Mouse (Mus musculus) heart, embryonic 14.5 days (tissue): Measurements from ENCODE around the gene A3galt2. TPM values are rescaled to one million over a fixed set of nuclear protein-coding genes. Genes with fewer than 3 reads are reported as not detected.

Experiments used
- ATAC-seq: fragments of 200-750 bp; cut with Nextera tagmentation; 2 replicates; pipeline ENCODE4 v1.8.0; 2017; ENCODE audit warnings: low read depth, moderate TSS enrichment; ENCODE audit not compliant: insufficient number of reproducible peaks, insufficient read depth, low FRiP score
- H3K27ac ChIP-seq, 2 experiments: fragments of 200-500 bp in 1 of 2; fragments of 300-500 bp in 1 of 2; sonication (generic) in 1 of 2; replicated peaks in 1 of 2; 2 replicates each; pipeline ENCODE4 v1.5.1; 2012 to 2014; ENCODE audit warnings: low read depth in 2 of 2, low read length in 2 of 2, control low read depth in 1 of 2, mild to moderate bottlenecking in 1 of 2, mixed read lengths in 1 of 2; ENCODE audit not compliant: control insufficient read depth in 1 of 2, insufficient read depth in 1 of 2
- H3K27me3 ChIP-seq: fragments of 300-500 bp; sonication (generic); 2 replicates; pipeline ENCODE4 v1.6.1; 2014; ENCODE audit warnings: mild to moderate bottlenecking, low read length, control low read depth; ENCODE audit not compliant: control insufficient read depth, insufficient read depth
- H3K36me3 ChIP-seq: fragments of 300-500 bp; sonication (generic); 2 replicates; pipeline ENCODE4 v1.6.1; 2014; ENCODE audit warnings: mild to moderate bottlenecking, control low read depth, low read length, mixed read lengths; ENCODE audit not compliant: control insufficient read depth, insufficient read depth
- H3K4me1 ChIP-seq, 2 experiments: fragments of 200-500 bp in 1 of 2; fragments of 300-500 bp in 1 of 2; sonication (generic) in 1 of 2; 2 replicates each; pipeline ENCODE4 v1.6.1; 2012 to 2014; ENCODE audit warnings: low read length in 2 of 2, control low read depth in 1 of 2, mixed read lengths in 1 of 2; ENCODE audit not compliant: control insufficient read depth in 2 of 2, insufficient read depth in 2 of 2
- H3K4me2 ChIP-seq: fragments of 300-500 bp; sonication (generic); 2 replicates; pipeline ENCODE4 v1.6.1; 2014; ENCODE audit warnings: mild to moderate bottlenecking, low read length
- H3K4me3 ChIP-seq, 2 experiments: fragments of 200-500 bp in 1 of 2; fragments of 300-500 bp in 1 of 2; sonication (generic) in 1 of 2; 2 replicates each; pipeline ENCODE4 v1.5.1; 2012 to 2014; ENCODE audit warnings: low read length in 2 of 2, mild to moderate bottlenecking in 2 of 2, control low read depth in 1 of 2, low read depth in 1 of 2, moderate library complexity in 1 of 2; ENCODE audit not compliant: control insufficient read depth in 1 of 2, insufficient read depth in 1 of 2
- H3K9ac ChIP-seq: fragments of 300-500 bp; sonication (generic); 2 replicates; pipeline ENCODE4 v1.6.1; 2014; ENCODE audit warnings: mild to moderate bottlenecking, low read length
- H3K9me3 ChIP-seq: fragments of 300-500 bp; sonication (generic); 2 replicates; pipeline ENCODE4 v1.6.1; 2016; ENCODE audit warnings: low read length, control low read depth; ENCODE audit not compliant: control insufficient read depth
- WGBS: fragments of 180-500 bp; shearing (Covaris S2); extraction: QIAGEN DNeasy Blood & Tissue Kit; methylation state at CpG from one replicate; pipeline ENCODE4 v1.1.7; 2014; 5-methylcytosine and 5-hydroxymethylcytosine counted together
- polyA plus RNA-seq: library from polyadenylated mRNA; unstranded; fragments of >200 nt; fragmentation: Nextera tagmentation; extraction: Ambion mirVana; gene quantifications from 2 replicates; pipeline ENCODE4 v1.2.1, GENCODE M21; 2014

A3galt2 gene
- polyA plus RNA-seq, 1 experiment from 2014 or later = 0.12 TPM

DNA sequence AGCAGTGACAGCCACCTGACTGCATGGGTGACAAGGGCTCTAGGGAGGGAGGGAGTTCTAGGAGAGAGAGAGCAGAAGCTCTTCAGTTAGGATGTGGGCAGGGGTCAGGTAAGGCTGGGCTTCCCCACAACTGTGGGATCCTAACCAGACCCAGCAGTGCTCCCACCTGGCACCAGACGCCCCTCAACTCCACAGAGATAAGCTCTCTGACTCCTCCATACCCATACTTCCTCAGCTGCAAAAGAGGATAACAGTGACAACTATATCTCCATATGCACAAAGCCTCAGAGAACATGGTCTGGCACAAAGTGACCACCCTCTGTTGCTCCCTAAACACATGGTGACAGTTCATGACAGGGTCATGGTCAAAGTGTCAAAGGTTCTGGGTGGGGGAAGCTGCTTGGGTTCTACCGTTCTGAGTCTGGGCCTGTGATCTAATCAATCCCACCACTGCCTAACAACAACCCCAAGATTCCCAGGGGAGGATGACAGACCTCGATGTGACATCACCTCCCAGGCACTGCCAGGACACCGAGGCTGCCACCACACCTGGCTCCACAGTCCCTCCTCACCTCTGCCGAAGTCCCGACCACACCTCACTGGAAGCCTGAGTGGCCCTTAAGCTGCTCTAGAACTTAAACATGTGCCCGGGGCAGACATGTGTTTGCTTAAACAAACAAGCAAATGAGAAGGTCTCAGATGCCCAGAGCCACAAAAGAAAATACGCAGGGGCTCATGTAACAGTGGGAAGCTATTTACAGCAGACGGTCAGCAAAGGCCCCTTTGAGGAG, 46.7 kb downstream of the A3galt2 start:
- H3K27me3 ChIP-seq = no peaks in the 10 kb centered on the region
- no peak for ATAC-seq
- H3K4me1 ChIP-seq = peaks cover 26 to 45% of the 10 kb centered on the region in 2 experiments
- no peak overlapping the region for H3K27ac ChIP-seq
- WGBS = 42% methylated on average over 9 of the region's 9 CpGs
- H3K4me2 ChIP-seq = no peak overlapping the region
- no peak overlapping the region for H3K4me3 ChIP-seq
- H3K9me3 ChIP-seq = no peaks in the 10 kb centered on the region
- H3K9ac ChIP-seq = peak overlapping the region; percentile 2; the same call in 1 of the 2 replicates
- 0 out of 2 replicates have a peak, but pooled peaks cover 3% of the 10 kb centered on the region for H3K36me3 ChIP-seq

DNA sequence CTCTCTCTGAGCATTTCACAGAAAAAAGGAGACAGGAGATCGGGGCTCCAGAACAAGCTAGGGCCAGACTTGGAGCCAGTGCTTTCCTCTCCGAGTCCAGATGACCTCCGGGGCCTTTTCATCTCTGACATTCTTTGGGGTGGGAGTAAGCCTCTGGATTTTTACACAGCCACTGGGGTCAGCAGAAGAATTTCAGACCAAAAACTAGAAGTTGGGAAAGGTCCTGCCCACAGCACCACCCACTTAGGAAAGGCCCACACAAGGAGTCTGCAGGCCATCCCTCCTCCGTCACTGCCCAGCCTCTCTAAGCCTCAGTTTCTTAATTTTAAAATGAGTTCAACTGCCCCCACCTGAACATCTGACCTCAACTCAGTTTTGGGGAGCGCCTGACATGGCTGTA, 48.4 kb downstream of the A3galt2 start:
- H3K27ac ChIP-seq = no peak overlapping the region; a peak in 1 of 4 replicates
- no peaks in the 10 kb centered on the region for H3K9me3 ChIP-seq
- H3K36me3 ChIP-seq = 0 out of 2 replicates have a peak, but pooled peaks cover 3% of the 10 kb centered on the region
- peak overlapping the region; percentile 97 for H3K4me2 ChIP-seq
- 42% methylated on average over 5 of the region's 5 CpGs for WGBS
- peak overlapping the region in 1 of 2 experiments; percentile 81; a peak in 2 of 4 replicates for H3K4me3 ChIP-seq
- ATAC-seq = no peak
- peaks cover 22 to 41% of the 10 kb centered on the region in 2 experiments for H3K4me1 ChIP-seq
- peak overlapping the region; percentile 98 for H3K9ac ChIP-seq
- H3K27me3 ChIP-seq = no peaks in the 10 kb centered on the region

DNA sequence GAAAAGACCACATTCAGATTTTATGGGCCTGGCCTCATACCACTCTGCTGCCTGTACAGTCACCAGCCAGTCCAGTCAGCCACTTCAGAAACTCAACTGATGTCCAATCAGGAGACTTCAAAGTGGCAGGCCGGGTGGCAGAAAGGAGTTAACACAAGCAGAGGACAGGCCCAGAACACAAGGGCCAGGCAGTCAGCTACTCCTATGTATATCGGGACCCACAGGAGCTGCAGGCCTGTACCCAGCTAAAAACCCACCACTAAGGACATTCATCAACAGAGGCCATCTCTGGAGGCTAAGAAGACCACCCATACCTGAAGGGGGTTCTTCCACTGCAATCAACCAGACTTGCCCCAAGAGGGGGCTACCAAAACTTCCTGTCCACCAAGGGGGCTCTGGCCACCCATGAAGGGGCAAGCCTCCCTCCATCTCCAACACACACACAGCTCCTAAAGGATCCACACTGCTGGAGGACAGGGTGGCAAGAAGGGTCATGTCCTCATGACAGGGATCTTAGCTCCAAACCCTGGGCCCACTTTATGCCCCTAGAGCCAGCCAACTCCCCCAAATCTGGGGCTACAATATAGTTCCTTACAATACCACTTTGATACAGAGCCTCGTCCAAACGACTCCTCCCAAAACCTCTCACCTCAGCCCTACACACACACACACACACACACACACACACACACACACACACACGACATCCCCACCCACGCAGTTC, 49.4 kb downstream of the A3galt2 start:
- H3K4me2 ChIP-seq = peak overlapping the region; percentile 97
- H3K27me3 ChIP-seq = no peaks in the 10 kb centered on the region
- peaks cover 22 to 41% of the 10 kb centered on the region in 2 experiments for H3K4me1 ChIP-seq
- 2% methylated on average over 6 of the region's 6 CpGs for WGBS
- 0 out of 2 replicates have a peak, but pooled peaks cover 3% of the 10 kb centered on the region for H3K36me3 ChIP-seq
- peak overlapping the region; percentile 81 to 95 for H3K4me3 ChIP-seq
- peak overlapping the region; percentile 19 to 96 for H3K27ac ChIP-seq
- no peak for ATAC-seq
- no peaks in the 10 kb centered on the region for H3K9me3 ChIP-seq
- peak overlapping the region; percentile 98 for H3K9ac ChIP-seq

DNA sequence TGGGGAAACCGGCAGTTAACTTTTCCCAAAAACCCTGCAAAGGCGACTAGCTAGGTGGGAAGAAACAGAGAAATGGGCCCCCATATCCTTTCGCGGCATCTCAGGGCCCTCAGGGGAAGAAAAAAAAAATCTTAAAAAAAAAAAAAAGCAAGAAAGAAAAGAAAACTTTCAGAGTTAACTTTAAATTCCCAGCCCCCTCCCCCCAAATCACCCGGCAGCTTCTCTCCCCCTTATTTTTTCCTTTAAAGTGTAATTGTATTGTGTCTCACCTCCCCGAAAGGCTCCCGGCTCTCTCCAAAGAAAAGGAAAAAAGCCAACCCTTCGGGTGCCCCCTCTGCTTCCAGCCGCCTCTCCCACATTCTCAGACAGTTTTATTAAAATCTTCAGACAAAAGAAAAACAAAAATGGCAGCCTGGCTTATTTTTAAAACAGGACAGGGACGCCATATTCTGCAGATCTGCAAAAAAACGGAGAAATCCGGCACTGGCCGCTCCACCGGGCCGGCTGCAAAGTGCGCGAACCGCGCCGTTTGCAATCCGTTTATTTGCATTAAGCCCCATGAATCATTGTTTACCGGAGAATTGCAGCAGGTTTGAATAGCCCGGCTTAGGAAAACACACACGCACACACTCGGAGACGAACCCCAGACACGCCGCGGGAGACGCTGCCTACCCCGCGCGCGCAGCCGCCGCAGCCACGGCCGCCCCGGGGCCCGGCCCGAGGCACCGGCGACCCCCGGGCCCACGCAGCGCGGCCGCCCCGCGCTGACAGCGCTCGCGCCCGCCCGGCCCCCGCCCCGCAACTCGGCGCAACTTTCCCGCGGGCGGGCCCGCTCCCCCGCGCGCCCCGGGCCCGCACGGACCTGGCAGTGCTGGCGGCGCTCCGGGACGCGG, 50.2 kb downstream of the A3galt2 start:
- H3K4me3 ChIP-seq = peak overlapping the region; percentile 81 to 95
- H3K4me1 ChIP-seq = peaks cover 22 to 41% of the 10 kb centered on the region in 2 experiments
- H3K27me3 ChIP-seq = no peaks in the 10 kb centered on the region
- under 1% methylated on average over 65 of the region's 74 CpGs for WGBS
- peak overlapping the region; percentile 97 for H3K4me2 ChIP-seq
- peak overlapping the region; percentile 98 for H3K9ac ChIP-seq
- peak overlapping the region; percentile 83 to 96 for H3K27ac ChIP-seq
- peak; percentile 4; the same call in 1 of the 2 replicates for ATAC-seq
- H3K9me3 ChIP-seq = no peaks in the 10 kb centered on the region
- 0 out of 2 replicates have a peak, but pooled peaks cover 3% of the 10 kb centered on the region for H3K36me3 ChIP-seq

DNA sequence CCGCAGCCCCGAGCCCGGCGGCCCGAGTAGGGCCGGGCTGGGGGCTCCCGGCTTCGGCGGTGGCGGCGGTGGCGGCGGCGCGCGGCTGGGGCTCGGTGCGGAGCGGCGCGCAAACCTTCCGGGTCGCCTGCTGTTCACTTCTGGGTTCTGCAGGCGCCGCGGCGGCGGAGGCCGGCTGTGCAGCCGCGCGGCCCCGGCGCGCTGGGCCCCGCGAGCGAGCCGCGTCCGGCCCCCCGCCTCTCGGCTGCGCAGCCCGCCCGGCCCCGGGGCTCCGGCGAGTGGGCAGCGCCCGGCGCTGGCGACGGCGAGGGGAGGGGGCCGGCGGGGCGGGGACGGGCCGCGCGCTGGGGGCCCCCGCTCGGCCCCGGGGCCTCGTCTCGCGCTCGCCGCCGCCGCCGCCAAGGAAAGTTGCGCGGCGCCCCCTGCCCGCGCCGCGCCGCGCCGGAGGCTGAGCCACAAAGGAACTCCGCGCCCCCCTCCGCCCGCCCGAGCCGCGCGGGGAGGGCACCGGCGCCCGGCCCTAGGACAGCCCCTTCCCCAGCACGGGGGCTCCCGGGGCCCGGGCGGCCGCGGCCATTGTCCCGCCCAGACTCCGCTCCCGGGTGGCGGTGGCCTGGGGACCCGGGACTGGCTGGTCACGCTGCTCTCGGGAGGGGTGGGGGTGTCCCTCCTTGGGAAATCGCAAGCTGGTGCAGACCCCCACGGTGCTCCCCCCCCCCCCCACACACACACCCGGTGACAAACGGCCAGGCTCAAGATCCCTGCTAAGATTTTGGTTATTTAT, 51.1 kb downstream of the A3galt2 start, which contains the start of gene Zfp362:
Zfp362 (minus strand) TSS at position 3 of the 784 bp plus-strand sequence.
- Histone ChIP-seq H3K27ac (peak within 1 kb of the TSS; percentile 83 to 96), H3K36me3 (no peaks in the 10 kb centered on the region), H3K4me1 (peaks cover 24 to 41% of the 10 kb centered on the region in 2 experiments), H3K4me3 (peak within 1 kb of the TSS; percentile 81 to 95), H3K9me3 (no peaks in the 10 kb centered on the region), H3K27me3 (no peaks in the 10 kb centered on the region), H3K4me2 (peak within 1 kb of the TSS; percentile 97), H3K9ac (peak within 1 kb of the TSS; percentile 98)
- peak; percentile 50 for ATAC-seq
- under 1% methylated on average over 37 of the region's 111 CpGs for WGBS

DNA sequence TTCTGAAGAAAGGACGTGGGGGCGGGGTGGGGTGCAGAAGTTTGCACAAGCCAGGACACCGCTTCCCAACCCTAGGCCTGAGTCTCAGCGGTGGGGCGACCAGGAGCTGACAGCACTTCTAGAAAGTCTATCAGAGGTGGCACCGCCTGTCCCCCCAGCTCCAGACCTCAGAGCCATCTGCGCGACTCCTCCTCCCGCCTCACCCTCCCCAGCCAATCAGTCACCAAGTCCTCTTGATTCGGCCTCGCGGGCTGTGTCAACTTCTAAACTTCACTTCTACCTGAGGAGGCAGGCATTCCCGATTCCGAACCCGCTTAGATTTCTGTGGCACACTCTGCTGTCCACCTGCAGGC, 51.6 kb downstream of the A3galt2 start:
- 0% methylated on average over 15 of the region's 15 CpGs for WGBS

More for the DNA sequence above, 51.6 kb downstream of the A3galt2 start:
- Histone ChIP-seq H3K27ac (peak overlapping the region; percentile 2 to 96; a peak in 3 of 4 replicates), H3K4me3 (peak overlapping the region; percentile 81 to 95), H3K4me2 (peak overlapping the region; percentile 97), H3K27me3 (no peaks in the 10 kb centered on the region), H3K4me1 (peaks cover 27 to 35% of the 10 kb centered on the region in 2 experiments), H3K9me3 (no peaks in the 10 kb centered on the region), H3K36me3 (no peaks in the 10 kb centered on the region), H3K9ac (peak overlapping the region; percentile 98)
- ATAC-seq = peak; percentile 23
